Mouse (Mus musculus) liver, adult 2 months (tissue): ENCODE measurements around the gene Lmntd1.

Experiments used
- CTCF ChIP-seq: fragments of 200-500 bp; IDR thresholded peaks from 2 replicates; pipeline ENCODE4 v1.5.1; 2011; ENCODE audit warnings: low read depth, low read length, control low read depth
- POLR2A ChIP-seq: fragments of 200-500 bp; IDR thresholded peaks from 2 replicates; pipeline ENCODE4 v1.6.1; 2011; ENCODE audit warnings: low read length, control low read depth; ENCODE audit not compliant: insufficient read depth; ENCODE audit errors: extremely low read depth

GRCm38 (mm10) chr6:145604648-145605047 lies 9.5 kb downstream of the Lmntd1 start:
- TF ChIP-seq CTCF (no peak), POLR2A (no peak)
